Mouse (Mus musculus) kidney, embryonic 15.5 days (tissue): Measurements from ENCODE around the gene Olfr1489. TPM values are rescaled to one million over a fixed set of nuclear protein-coding genes. Genes with fewer than 3 reads are reported as not detected.
"Not testable (repeated sequence)": the region's sequence is repeated elsewhere in the genome, so short reads cannot be mapped to it uniquely, and the experiment has no call there.

ENCODE experiments used
- ATAC-seq: fragments of 200-750 bp; cut with Nextera tagmentation; replicated peaks from 2 replicates; pipeline ENCODE4 v1.8.0; 2017; ENCODE audit warnings: moderate TSS enrichment; ENCODE audit not compliant: low FRiP score
- H3K27ac ChIP-seq: fragments of 300-500 bp; sonication (generic); 2 replicates; pipeline ENCODE4 v1.5.1; 2015; ENCODE audit warnings: mild to moderate bottlenecking, inconsistent platforms
- H3K27me3 ChIP-seq: fragments of 300-500 bp; sonication (generic); 2 replicates; pipeline ENCODE4 v1.6.1; 2015; ENCODE audit warnings: inconsistent platforms
- H3K36me3 ChIP-seq: fragments of 300-500 bp; sonication (generic); 2 replicates; pipeline ENCODE4 v1.6.1; 2015; ENCODE audit warnings: inconsistent platforms
- H3K4me1 ChIP-seq: fragments of 300-500 bp; sonication (generic); 2 replicates; pipeline ENCODE4 v1.6.1; 2015; ENCODE audit warnings: inconsistent platforms
- H3K4me2 ChIP-seq: fragments of 300-500 bp; sonication (generic); 2 replicates; pipeline ENCODE4 v1.6.1; 2015; ENCODE audit warnings: moderate library complexity, mild to moderate bottlenecking, inconsistent platforms
- H3K4me3 ChIP-seq: fragments of 300-500 bp; sonication (generic); replicated peaks from 2 replicates; pipeline ENCODE4 v1.5.1; 2015; ENCODE audit warnings: mild to moderate bottlenecking, inconsistent platforms
- H3K9ac ChIP-seq: fragments of 300-500 bp; sonication (generic); 2 replicates; pipeline ENCODE4 v1.6.1; 2015; ENCODE audit warnings: mild to moderate bottlenecking, inconsistent platforms
- H3K9me3 ChIP-seq: fragments of 300-500 bp; sonication (generic); replicated peaks from 2 replicates; pipeline ENCODE4 v1.6.1; 2016; ENCODE audit warnings: inconsistent platforms
- WGBS: fragments of 180-500 bp; shearing (Covaris S2); methylation state at CpG from one replicate; pipeline ENCODE4 v1.1.7; 2015; ENCODE audit warnings: mixed read lengths; 5-methylcytosine and 5-hydroxymethylcytosine counted together
- microRNA-seq: library from miRNA; unstranded; fragments of <30 nt; microRNA quantifications from one replicate; pipeline ENCODE4, GENCODE M21; 2016
- polyA plus RNA-seq: library from polyadenylated mRNA; unstranded; fragments of >200 nt; fragmentation: Nextera tagmentation; extraction: Ambion mirVana; gene quantifications from 2 replicates; pipeline ENCODE4 v1.2.1, GENCODE M21; 2015

Gene Olfr1489
- polyA plus RNA-seq = not detected in 2 replicates

DNA sequence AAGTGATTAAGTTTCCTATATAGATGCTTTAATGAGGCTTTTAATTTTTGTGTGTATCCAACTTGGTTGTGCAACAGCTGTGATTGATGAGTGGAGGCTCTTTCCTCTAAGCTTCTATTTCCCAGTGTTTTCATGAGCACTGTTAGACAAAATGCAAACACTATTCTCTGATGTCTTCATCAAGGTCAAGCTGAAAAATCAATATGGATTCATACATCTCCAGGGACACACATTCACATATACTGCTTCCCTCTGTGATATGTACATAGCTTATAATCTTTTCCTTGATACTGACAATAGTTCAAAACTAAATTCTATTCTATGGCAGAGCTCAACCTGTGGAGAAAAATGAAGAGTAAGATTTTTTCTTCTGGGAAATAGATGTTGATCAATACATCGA, at the start of gene Olfr1489:
Gene Olfr1489, plus strand, starts transcription at position 301 of the 400 bp plus-strand sequence.
- H3K27me3 ChIP-seq = no peaks in the 10 kb centered on the region
- H3K9ac ChIP-seq = no peak within 1 kb of the TSS
- no peaks in the 10 kb centered on the region for H3K36me3 ChIP-seq
- no peaks in the 10 kb centered on the region for H3K4me1 ChIP-seq
- H3K4me2 ChIP-seq = no peak within 1 kb of the TSS
- no peak for ATAC-seq
- H3K9me3 ChIP-seq = no peaks in the 10 kb centered on the region
- 87% methylated on average over 1 of the region's 1 CpGs for WGBS
- no peak within 1 kb of the TSS for H3K4me3 ChIP-seq
- H3K27ac ChIP-seq = no peak within 1 kb of the TSS

GRCm38 (mm10) chr19:13583211-13583610, 48.2 kb upstream of the Olfr1489 start, which contains the start of gene Olfr1484:
TSS of gene Olfr1484 (plus strand) at chr19:13583511.
- Histone ChIP-seq H3K36me3 (no peaks in the 10 kb centered on the region), H3K4me2 (no peak within 1 kb of the TSS), H3K27ac (no peak within 1 kb of the TSS), H3K4me3 (no peak within 1 kb of the TSS), H3K27me3 (no peaks in the 10 kb centered on the region), H3K9ac (no peak within 1 kb of the TSS), H3K9me3 (peaks cover 3% of the 10 kb centered on the region; the same call in 1 of the 2 replicates), H3K4me1 (no peaks in the 10 kb centered on the region)
- no peak for ATAC-seq
- 86% methylated on average over 1 of the region's 1 CpGs for WGBS

DNA sequence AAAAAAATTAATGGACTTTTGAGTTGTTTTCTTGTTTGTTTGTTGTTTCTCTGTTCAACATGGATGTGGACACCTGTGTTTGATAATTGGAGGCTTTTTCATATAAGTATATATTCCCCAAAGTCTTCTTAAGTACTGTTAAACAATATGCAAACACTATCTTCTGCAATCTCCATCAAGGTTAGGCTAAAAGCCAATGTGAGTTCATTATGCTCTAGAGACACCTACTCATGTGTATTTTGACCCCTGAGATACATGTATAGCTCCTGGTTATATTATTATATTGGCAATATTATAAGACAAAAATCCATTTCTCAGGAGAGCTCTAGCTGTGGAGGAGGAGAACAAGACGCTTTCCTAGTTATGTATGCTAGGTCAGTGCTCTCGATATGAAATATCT, 14.3 kb upstream of the Olfr1489 start, which contains the start of gene Olfr1487:
Gene Olfr1487, plus strand, starts transcription at position 301 of the 400 bp plus-strand sequence.
- not testable (repeated sequence) for H3K4me1 ChIP-seq, H3K4me3 ChIP-seq, H3K9ac ChIP-seq, H3K27me3 ChIP-seq, H3K27ac ChIP-seq, ATAC-seq, H3K4me2 ChIP-seq, H3K9me3 ChIP-seq, H3K36me3 ChIP-seq
- 80% methylated on average over 2 of the region's 2 CpGs for WGBS

DNA sequence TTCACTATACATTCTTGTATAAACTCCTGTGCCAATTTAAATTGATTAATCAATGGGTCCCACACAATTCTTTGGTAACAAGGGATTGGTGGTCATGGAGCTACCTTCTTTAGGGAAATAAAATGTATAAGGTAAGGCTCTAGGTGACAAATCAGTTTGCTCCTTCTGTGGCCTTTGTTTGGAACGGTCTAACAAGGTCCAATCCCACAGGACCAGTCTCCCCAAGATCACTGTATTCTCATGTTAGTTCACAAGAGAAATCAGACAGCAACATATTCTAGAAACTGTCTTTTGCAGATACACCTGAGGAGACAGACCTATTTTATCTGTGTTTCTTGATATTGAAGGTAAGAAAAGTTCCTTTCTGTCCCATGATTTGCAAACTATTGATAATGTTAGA, 19.4 kb downstream of the Olfr1489 start, which contains the start of gene Olfr1490:
Gene Olfr1490, plus strand, starts transcription at position 301 of the 400 bp plus-strand sequence.
- Histone ChIP-seq H3K36me3 (no peaks in the 10 kb centered on the region), H3K9me3 (no peaks in the 10 kb centered on the region), H3K4me3 (no peak within 1 kb of the TSS), H3K9ac (no peak within 1 kb of the TSS), H3K4me1 (no peaks in the 10 kb centered on the region), H3K27ac (no peak within 1 kb of the TSS), H3K4me2 (no peak within 1 kb of the TSS), H3K27me3 (no peaks in the 10 kb centered on the region)
- ATAC-seq = no peak
- 76% methylated on average over 1 of the region's 1 CpGs for WGBS

Small RNAs within 50 kb of the gene (microRNA-seq; reads per million reads assigned to microRNA genes)
- gene Gm22323 (not detected), gene Gm23931 (not detected)

Other genes starting within 250 kb of the Olfr1489 start
- gene Olfr1469, start 223.8 kb upstream of the Olfr1489 start, polyA plus RNA-seq = not detected in 2 replicates
- not detected in 2 replicates for gene Olfr1471, start 188.2 kb upstream of the Olfr1489 start, polyA plus RNA-seq
- not detected in 2 replicates for gene Olfr1472, start 175.5 kb upstream of the Olfr1489 start, polyA plus RNA-seq
- not detected in 2 replicates for gene Olfr1474, start 162.1 kb upstream of the Olfr1489 start, polyA plus RNA-seq
- not detected in 2 replicates for gene Olfr1475, start 151.4 kb upstream of the Olfr1489 start, polyA plus RNA-seq
- not detected in 2 replicates for gene Olfr1477, start 131.1 kb upstream of the Olfr1489 start, polyA plus RNA-seq
- not detected in 2 replicates for gene Olfr1480, start 103.7 kb upstream of the Olfr1489 start, polyA plus RNA-seq
- gene Olfr1484, start 48.1 kb upstream of the Olfr1489 start, polyA plus RNA-seq = not detected in 2 replicates
- gene Olfr1487, start 14.2 kb upstream of the Olfr1489 start, polyA plus RNA-seq = not detected in 2 replicates
- gene Olfr1490, start 19.5 kb downstream of the Olfr1489 start, polyA plus RNA-seq = not detected in 2 replicates
- gene Olfr1491, start 65.6 kb downstream of the Olfr1489 start, polyA plus RNA-seq = not detected in 2 replicates
- not detected in 2 replicates for gene Olfr1493-ps1, start 91.7 kb downstream of the Olfr1489 start, polyA plus RNA-seq
- not detected in 2 replicates for gene Olfr1494, start 108.1 kb downstream of the Olfr1489 start, polyA plus RNA-seq
- not detected in 2 replicates for gene Olfr1495, start 133.0 kb downstream of the Olfr1489 start, polyA plus RNA-seq
- not detected in 2 replicates for gene Olfr1496, start 146.3 kb downstream of the Olfr1489 start, polyA plus RNA-seq
- not detected in 2 replicates for gene Olfr1497, start 166.6 kb downstream of the Olfr1489 start, polyA plus RNA-seq
- gene Olfr1499, start 187.8 kb downstream of the Olfr1489 start, polyA plus RNA-seq = not detected in 2 replicates
- not detected in 2 replicates for gene Olfr1500, start 198.9 kb downstream of the Olfr1489 start, polyA plus RNA-seq
- not detected in 2 replicates for gene Olfr1501, start 219.1 kb downstream of the Olfr1489 start, polyA plus RNA-seq
- gene Olfr1502, start 230.2 kb downstream of the Olfr1489 start, polyA plus RNA-seq = not detected in 2 replicates